Mouse (Mus musculus) G1E (cell line): ENCODE measurements at regions not wholly inside any gene's neighbourhood (a gene's known extent, or its start where the extent isn't known, plus 50 kb on each side); places are given as distances from the start of the nearest gene placed in this dataset.

Source experiments
- ATAC-seq: 2 replicates; pipeline ENCODE4 v1.8.0; 2016; ENCODE audit warnings: mild to moderate bottlenecking; ENCODE audit not compliant: insufficient number of reproducible peaks, poor library complexity, low FRiP score, severe bottlenecking; ENCODE audit errors: extremely low read depth
- DNase-seq: peaks from one replicate; pipeline ENCODE4 v3.0.0; 2012; ENCODE audit warnings: low spot score
- H3K27me3 ChIP-seq: 2 replicates; pipeline ENCODE4 v1.6.1; 2012; ENCODE audit warnings: mild to moderate bottlenecking, low read length, inconsistent platforms; ENCODE audit not compliant: insufficient read depth
- H3K36me3 ChIP-seq: replicated peaks from 2 replicates; pipeline ENCODE3; 2012; ENCODE audit warnings: mild to moderate bottlenecking, inconsistent platforms
- H3K4me1 ChIP-seq: 2 replicates; pipeline ENCODE4 v1.6.1; 2012; ENCODE audit warnings: low read depth, low read length, inconsistent platforms, mixed read lengths; ENCODE audit not compliant: insufficient read depth
- H3K4me3 ChIP-seq: 2 replicates; pipeline ENCODE4 v1.5.1; 2012; ENCODE audit warnings: low read depth, mild to moderate bottlenecking, inconsistent platforms, low read length, moderate library complexity, mixed read lengths
- H3K9me3 ChIP-seq: replicated peaks from 2 replicates; pipeline ENCODE4 v1.6.1; 2012; ENCODE audit warnings: inconsistent platforms
- CTCF ChIP-seq: IDR thresholded peaks from 2 replicates; pipeline ENCODE4 v1.5.1; 2012; ENCODE audit warnings: low read depth, low read length, inconsistent platforms, mixed read lengths
- GATA1 ChIP-seq: IDR thresholded peaks from 2 replicates; pipeline ENCODE4 v1.6.1; 2012; ENCODE audit warnings: borderline replicate concordance, low read length, inconsistent platforms, mixed read lengths
- GATA2 ChIP-seq: IDR thresholded peaks from 2 replicates; pipeline ENCODE4 v1.6.1; 2012; ENCODE audit warnings: low read depth, low read length, inconsistent platforms, borderline replicate concordance
- POLR2AphosphoS5 ChIP-seq: IDR thresholded peaks from 2 replicates; pipeline ENCODE4 v1.6.1; 2012; ENCODE audit warnings: low read depth, low read length, inconsistent platforms; ENCODE audit not compliant: insufficient replicate concordance
- TAL1 ChIP-seq: conservative IDR thresholded peaks from 2 replicates; pipeline ENCODE4 v1.6.1; 2012; ENCODE audit warnings: low read depth, low read length, inconsistent platforms, mixed read lengths

DNA sequence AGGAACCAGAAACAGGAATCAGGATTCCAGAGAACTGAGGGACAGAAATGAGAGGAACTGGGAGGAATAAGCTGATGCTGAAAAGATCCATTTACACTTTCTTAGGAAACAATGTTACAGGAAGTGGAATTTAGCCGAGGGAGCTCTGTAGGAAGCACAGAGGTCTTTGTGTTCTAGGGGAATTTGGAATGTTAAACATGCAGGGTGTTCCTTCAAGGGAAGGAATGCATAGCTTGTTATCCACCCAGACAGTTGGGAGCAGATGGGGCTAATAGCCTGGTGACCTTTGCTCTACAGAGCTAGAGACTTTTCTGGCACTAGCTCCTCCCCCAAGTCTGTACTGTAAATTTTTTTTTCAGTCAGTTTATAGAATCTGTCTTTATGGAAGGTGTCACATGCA lies 64.1 kb downstream of the Gm11983 start:
- Histone ChIP-seq H3K4me3 (no peak overlapping the region), H3K36me3 (no peaks in the 10 kb centered on the region), H3K9me3 (no peaks in the 10 kb centered on the region), H3K4me1 (no peaks in the 10 kb centered on the region), H3K27me3 (no peaks in the 10 kb centered on the region)
- DNase-seq (no peak), ATAC-seq (no peak)
- TF ChIP-seq TAL1: no peak
- no peak for TF ChIP-seq GATA1
- no peak for TF ChIP-seq POLR2AphosphoS5
- TF ChIP-seq GATA2: no peak
- no peak for TF ChIP-seq CTCF

- no peak for TF ChIP-seq GATA1
- TF ChIP-seq POLR2AphosphoS5: no peak
- no peak for TF ChIP-seq GATA2
- TF ChIP-seq TAL1: no peak
- no peak for TF ChIP-seq CTCF
- Histone ChIP-seq H3K4me1 (no peaks in the 10 kb centered on the region), H3K27me3 (no peaks in the 10 kb centered on the region), H3K9me3 (no peaks in the 10 kb centered on the region), H3K36me3 (no peaks in the 10 kb centered on the region), H3K4me3 (no peak overlapping the region)
- ATAC-seq (no peak), DNase-seq (no peak)
Observed at GRCm38 (mm10) chr11:6769437-6769765, 68.1 kb downstream of the Gm11983 start.

DNA sequence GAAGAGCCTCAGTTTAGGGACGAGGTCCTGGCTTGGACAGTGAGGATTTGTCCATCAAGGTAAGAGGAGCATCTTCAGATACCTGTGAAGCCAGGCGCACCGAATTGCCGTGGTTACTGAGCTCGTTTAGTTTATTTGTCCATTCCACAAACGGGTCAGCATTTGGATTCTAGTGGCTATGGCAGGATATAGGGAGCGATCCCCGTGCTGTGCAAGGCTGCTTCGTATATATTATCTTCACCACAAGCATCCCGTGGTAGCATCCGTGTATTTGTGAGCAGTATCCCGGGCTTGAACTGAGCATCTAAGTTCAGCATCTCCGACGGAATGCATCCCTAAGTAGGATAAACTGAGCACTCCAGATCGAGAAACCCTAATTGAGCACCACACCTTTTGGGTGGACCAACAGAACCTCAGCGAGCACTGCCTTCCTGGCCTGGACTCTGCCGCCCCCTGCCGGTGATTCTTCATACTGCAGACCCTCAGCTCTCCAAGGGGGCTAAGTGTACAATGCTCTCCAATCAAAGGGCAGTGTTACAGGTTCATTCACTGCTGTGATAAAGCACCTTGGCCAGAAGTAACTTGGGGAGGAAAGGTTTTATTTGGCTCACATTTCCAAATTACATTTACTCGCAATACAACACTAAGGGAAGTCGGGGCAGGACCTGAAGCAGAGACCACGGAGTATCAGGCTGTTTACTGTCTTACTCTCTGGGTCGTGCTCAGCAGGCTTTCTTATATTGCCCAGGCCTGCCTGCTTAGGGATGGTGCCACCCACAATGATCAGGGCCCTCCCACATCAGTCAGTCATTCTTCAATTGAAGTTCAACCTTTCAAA lies 68.6 kb downstream of the Gm11983 start:
- no peaks in the 10 kb centered on the region for H3K36me3 ChIP-seq
- ATAC-seq: no peak
- no peaks in the 10 kb centered on the region for H3K27me3 ChIP-seq

GRCm38 (mm10) chr11:6766725-6767124 lies 70.7 kb downstream of the Gm11983 start:
- no peaks in the 10 kb centered on the region for H3K27me3 ChIP-seq
- no peak for TF ChIP-seq POLR2AphosphoS5
- no peak for TF ChIP-seq GATA1
- TF ChIP-seq GATA2: no peak
- no peak for TF ChIP-seq CTCF
- no peak for TF ChIP-seq TAL1
- H3K4me3 ChIP-seq: no peak overlapping the region
- H3K4me1 ChIP-seq: no peaks in the 10 kb centered on the region
- H3K36me3 ChIP-seq: no peaks in the 10 kb centered on the region
- DNase-seq (no peak), ATAC-seq (no peak)
- H3K9me3 ChIP-seq: no peaks in the 10 kb centered on the region

More for the DNA sequence above, 68.6 kb downstream of the Gm11983 start:
- H3K4me3 ChIP-seq: no peak overlapping the region
- H3K4me1 ChIP-seq: no peaks in the 10 kb centered on the region
- DNase-seq: peak; percentile 37
- peak; percentile 93 for TF ChIP-seq CTCF
- TF ChIP-seq TAL1: no peak
- H3K9me3 ChIP-seq: no peaks in the 10 kb centered on the region

- H3K9me3 ChIP-seq: no peaks in the 10 kb centered on the region
- no peak overlapping the region for H3K4me3 ChIP-seq
- H3K27me3 ChIP-seq: no peaks in the 10 kb centered on the region
- no peaks in the 10 kb centered on the region for H3K36me3 ChIP-seq
- ATAC-seq (no peak), DNase-seq (no peak)
- no peak for TF ChIP-seq POLR2AphosphoS5
- TF ChIP-seq CTCF: no peak
- no peaks in the 10 kb centered on the region for H3K4me1 ChIP-seq
Observed at GRCm38 (mm10) chr11:6765333-6765957, 72.0 kb downstream of the Gm11983 start.

DNA sequence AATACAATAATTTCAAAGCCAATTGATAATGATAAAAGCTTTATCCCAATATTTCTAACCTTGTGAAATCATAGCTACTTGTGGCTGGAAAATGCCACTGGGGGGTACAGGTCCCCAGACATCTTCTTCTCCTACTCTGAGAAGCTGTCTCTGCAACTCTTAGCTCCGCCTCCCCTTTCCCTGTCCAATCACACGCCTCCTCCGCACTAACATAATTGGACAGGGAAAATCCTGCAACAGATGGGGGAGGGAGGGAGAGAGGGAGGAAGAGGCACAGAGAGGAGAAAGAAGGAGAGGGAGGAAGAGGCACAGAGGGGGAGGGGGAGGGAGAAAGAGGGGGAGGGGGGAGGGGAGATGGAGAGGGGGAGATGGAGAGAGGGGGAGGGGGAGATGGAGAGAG lies 73.3 kb downstream of the Gm11983 start:
- DNase-seq: no peak
- no peaks in the 10 kb centered on the region for H3K36me3 ChIP-seq
- no peaks in the 10 kb centered on the region for H3K4me1 ChIP-seq
- no peak overlapping the region for H3K4me3 ChIP-seq
- no peaks in the 10 kb centered on the region for H3K9me3 ChIP-seq
- ATAC-seq: no peak
- no peaks in the 10 kb centered on the region for H3K27me3 ChIP-seq
- TF ChIP-seq GATA1 (no peak), POLR2AphosphoS5 (no peak), CTCF (no peak), TAL1 (no peak), GATA2 (no peak)

- no peak for TF ChIP-seq TAL1
- TF ChIP-seq POLR2AphosphoS5: no peak
- no peak for TF ChIP-seq GATA1
- TF ChIP-seq CTCF: no peak
- Histone ChIP-seq H3K4me1 (no peaks in the 10 kb centered on the region), H3K36me3 (no peaks in the 10 kb centered on the region), H3K27me3 (no peaks in the 10 kb centered on the region), H3K9me3 (no peaks in the 10 kb centered on the region), H3K4me3 (no peak overlapping the region)
- ATAC-seq: no peak
- no peak for DNase-seq
Observed at GRCm38 (mm10) chr11:6763001-6763400, 74.5 kb downstream of the Gm11983 start.
